Mouse (Mus musculus): Measurements from ENCODE around the gene Olfr291. TPM values are rescaled to one million over a fixed set of nuclear protein-coding genes. Genes with fewer than 3 reads are reported as not detected.

Gene Olfr291
- total RNA-seq (2021), result not detected
- long read RNA-seq, experiment 1, result 0 reads
- long read RNA-seq, experiment 2, result 0 reads

GRCm38 (mm10) chr7:84853253-84853652 is at the start of gene Olfr291:
Gene Olfr291 (plus strand): TSS chr7:84853553.
- no peak for DNase-seq (ENCODE audit: low spot score)

- DNase-seq (ENCODE audit: low spot score), result no peak
These were observed 48.1 kb upstream of the Olfr291 start for GRCm38 (mm10) chr7:84805224-84805623.

- DNase-seq (ENCODE audit: low spot score), result no peak
These were observed 47.2 kb upstream of the Olfr291 start for GRCm38 (mm10) chr7:84806159-84806558.

GRCm38 (mm10) chr7:84884530-84884929 is 31.2 kb downstream of the Olfr291 start:
- no peak for DNase-seq (ENCODE audit: low spot score)

Other genes with a start within 250 kb of the Olfr291 start
- 1 to 10 TPM; 1.8 to 3.0 TPM for gene Fah, start 246.8 kb upstream of the Olfr291 start, total RNA-seq (2021)
- 100 to 1,000 TPM; 103 to 104 TPM for gene Zfand6, start 163.6 kb upstream of the Olfr291 start, total RNA-seq (2021)
- gene Vmn2r65, start 110.6 kb downstream of the Olfr291 start, total RNA-seq (2021), result not detected
- gene Vmn2r66, start 158.7 kb downstream of the Olfr291 start, total RNA-seq (2021), result not detected